Mouse (Mus musculus): ENCODE measurements around the gene Vps11. TPM values are rescaled to one million over a fixed set of nuclear protein-coding genes. Genes with fewer than 3 reads are reported as not detected.

Gene Vps11
- total RNA-seq, 2 experiments from 2014 or later = 7.7 to 7.8 TPM

Other genes with a start within 250 kb of the Vps11 start
- not detected in 2 replicates for gene Gm49380, start 248.2 kb downstream of the Vps11 start, total RNA-seq (2015; ENCODE audit: low replicate concordance)
- not detected in 2 replicates for gene Gm49380, start 248.2 kb downstream of the Vps11 start, total RNA-seq (2017; ENCODE audit: low replicate concordance)
- gene Rnf26, start 248.2 kb downstream of the Vps11 start, total RNA-seq (2015; ENCODE audit: low replicate concordance) = 11.1 and 23.6 TPM in 2 replicates
- 13.5 and 15.6 TPM in 2 replicates for gene Rnf26, start 248.2 kb downstream of the Vps11 start, total RNA-seq (2017; ENCODE audit: low replicate concordance)
- gene Mcam, start 227.2 kb downstream of the Vps11 start, total RNA-seq (2015; ENCODE audit: low replicate concordance) = 0.77 TPM in 1 of 2 replicates, not detected in the other
- gene Mcam, start 227.2 kb downstream of the Vps11 start, total RNA-seq (2017; ENCODE audit: low replicate concordance) = 0.60 TPM in 1 of 2 replicates, not detected in the other
- gene Cbl, start 127.6 kb downstream of the Vps11 start, total RNA-seq (2015; ENCODE audit: low replicate concordance) = 43.7 and 46.9 TPM in 2 replicates
- 14.6 and 35.3 TPM in 2 replicates for gene Cbl, start 127.6 kb downstream of the Vps11 start, total RNA-seq (2017; ENCODE audit: low replicate concordance)
- not detected in 2 replicates for gene Ccdc153, start 121.0 kb downstream of the Vps11 start, total RNA-seq (2015; ENCODE audit: low replicate concordance)
- gene Ccdc153, start 121.0 kb downstream of the Vps11 start, total RNA-seq (2017; ENCODE audit: low replicate concordance) = not detected in 2 replicates
- not detected in 2 replicates for gene Pdzd3, start 110.2 kb downstream of the Vps11 start, total RNA-seq (2015; ENCODE audit: low replicate concordance)
- not detected in 2 replicates for gene Pdzd3, start 110.2 kb downstream of the Vps11 start, total RNA-seq (2017; ENCODE audit: low replicate concordance)
- 2.7 and 5.6 TPM in 2 replicates for gene Nlrx1, start 93.1 kb downstream of the Vps11 start, total RNA-seq (2015; ENCODE audit: low replicate concordance)
- 0.98 and 11.2 TPM in 2 replicates for gene Nlrx1, start 93.1 kb downstream of the Vps11 start, total RNA-seq (2017; ENCODE audit: low replicate concordance)
- gene Abcg4, start 73.1 kb downstream of the Vps11 start, total RNA-seq (2015; ENCODE audit: low replicate concordance) = 20.8 and 24.2 TPM in 2 replicates
- gene Abcg4, start 73.1 kb downstream of the Vps11 start, total RNA-seq (2017; ENCODE audit: low replicate concordance) = 18.1 and 18.8 TPM in 2 replicates
- 2.5 and 4.6 TPM in 2 replicates for gene Hinfp, start 56.0 kb downstream of the Vps11 start, total RNA-seq (2015; ENCODE audit: low replicate concordance)
- 8.4 and 14.6 TPM in 2 replicates for gene Hinfp, start 56.0 kb downstream of the Vps11 start, total RNA-seq (2017; ENCODE audit: low replicate concordance)
- gene C2cd2l, start 41.4 kb downstream of the Vps11 start, total RNA-seq (2015; ENCODE audit: low replicate concordance) = 13.4 and 16.3 TPM in 2 replicates
- gene C2cd2l, start 41.4 kb downstream of the Vps11 start, total RNA-seq (2017; ENCODE audit: low replicate concordance) = 14.1 and 17.0 TPM in 2 replicates
- 9.2 and 17.1 TPM in 2 replicates for gene Dpagt1, start 35.7 kb downstream of the Vps11 start, total RNA-seq (2015; ENCODE audit: low replicate concordance)
- 4.9 and 5.7 TPM in 2 replicates for gene Dpagt1, start 35.7 kb downstream of the Vps11 start, total RNA-seq (2017; ENCODE audit: low replicate concordance)
- 45.2 and 69.0 TPM in 2 replicates for gene H2afx, start 27.0 kb downstream of the Vps11 start, total RNA-seq (2015; ENCODE audit: low replicate concordance)
- 159 and 219 TPM in 2 replicates for gene H2afx, start 27.0 kb downstream of the Vps11 start, total RNA-seq (2017; ENCODE audit: low replicate concordance)
- 3,498 and 3,777 TPM in 2 replicates for gene Hmbs, start 17.4 kb downstream of the Vps11 start, total RNA-seq (2015; ENCODE audit: low replicate concordance)
- gene Hmbs, start 17.4 kb downstream of the Vps11 start, total RNA-seq (2017; ENCODE audit: low replicate concordance) = 2,796 and 3,284 TPM in 2 replicates
- gene Hyou1, start 17.8 kb upstream of the Vps11 start, total RNA-seq (2015; ENCODE audit: low replicate concordance) = 12.1 and 14.0 TPM in 2 replicates
- gene Hyou1, start 17.8 kb upstream of the Vps11 start, total RNA-seq (2017; ENCODE audit: low replicate concordance) = 16.7 and 18.1 TPM in 2 replicates
- gene Slc37a4, start 35.2 kb upstream of the Vps11 start, total RNA-seq (2015; ENCODE audit: low replicate concordance) = 4.0 and 25.9 TPM in 2 replicates
- gene Slc37a4, start 35.2 kb upstream of the Vps11 start, total RNA-seq (2017; ENCODE audit: low replicate concordance) = 2.5 and 4.0 TPM in 2 replicates
- 639 and 656 TPM in 2 replicates for gene Rps25, start 45.5 kb upstream of the Vps11 start, total RNA-seq (2015; ENCODE audit: low replicate concordance)
- gene Rps25, start 45.5 kb upstream of the Vps11 start, total RNA-seq (2017; ENCODE audit: low replicate concordance) = 277 and 380 TPM in 2 replicates
- 27.0 and 53.0 TPM in 2 replicates for gene Trappc4, start 45.9 kb upstream of the Vps11 start, total RNA-seq (2015; ENCODE audit: low replicate concordance)
- gene Trappc4, start 45.9 kb upstream of the Vps11 start, total RNA-seq (2017; ENCODE audit: low replicate concordance) = 2.5 and 12.2 TPM in 2 replicates
- gene Ccdc84, start 56.9 kb upstream of the Vps11 start, total RNA-seq (2015; ENCODE audit: low replicate concordance) = 3.8 and 18.8 TPM in 2 replicates
- 9.1 and 12.0 TPM in 2 replicates for gene Ccdc84, start 56.9 kb upstream of the Vps11 start, total RNA-seq (2017; ENCODE audit: low replicate concordance)
- gene Foxr1, start 79.5 kb upstream of the Vps11 start, total RNA-seq (2015; ENCODE audit: low replicate concordance) = not detected in 2 replicates
- not detected in 2 replicates for gene Foxr1, start 79.5 kb upstream of the Vps11 start, total RNA-seq (2017; ENCODE audit: low replicate concordance)
- gene Upk2, start 93.3 kb upstream of the Vps11 start, total RNA-seq (2015; ENCODE audit: low replicate concordance) = not detected in 2 replicates
- not detected in 2 replicates for gene Upk2, start 93.3 kb upstream of the Vps11 start, total RNA-seq (2017; ENCODE audit: low replicate concordance)
- gene Bcl9l, start 121.2 kb upstream of the Vps11 start, total RNA-seq (2015; ENCODE audit: low replicate concordance) = 0.77 and 0.84 TPM in 2 replicates
- gene Bcl9l, start 121.2 kb upstream of the Vps11 start, total RNA-seq (2017; ENCODE audit: low replicate concordance) = 0.42 and 2.8 TPM in 2 replicates
- gene Cxcr5, start 200.2 kb upstream of the Vps11 start, total RNA-seq (2015; ENCODE audit: low replicate concordance) = not detected in 2 replicates
- not detected in 2 replicates for gene Cxcr5, start 200.2 kb upstream of the Vps11 start, total RNA-seq (2017; ENCODE audit: low replicate concordance)
- gene Ddx6, start 243.2 kb upstream of the Vps11 start, total RNA-seq (2015; ENCODE audit: low replicate concordance) = 53.1 and 53.8 TPM in 2 replicates
- gene Ddx6, start 243.2 kb upstream of the Vps11 start, total RNA-seq (2017; ENCODE audit: low replicate concordance) = 109 and 114 TPM in 2 replicates